Comparison of ENCODE assay signal across 31 mouse cellular contexts in genomic region chrX:108724241-108724640, GRCm38 (mm10). TPM values are rescaled to one million over a fixed set of nuclear protein-coding genes. Genes with fewer than 3 reads are reported as not detected.
DNase-seq lines count a peak whose midpoint lies in the region; TF ChIP-seq lines count a peak whose summit lies in the region.
"Had no signal": no experiment of that assay in that cellular context is flagged by ENCODE, and none has a peak within 500 bp of the region (broad histone marks: within the 10 kb centered on the region; RNA-seq: fewer than 3 reads in every experiment).

No protein-coding gene starts in this region.

- H3K4me3 ChIP-seq in layer of hippocampus, adult 2 months, result no peak overlapping the region
- no peak overlapping the region for H3K4me3 ChIP-seq in lung, adult 2 months (replicated peaks; ENCODE audit: extremely low read depth, low read depth, low read length)
- no peak overlapping the region for H3K4me3 ChIP-seq in heart, adult 2 months
- H3K4me3 ChIP-seq: embryonic facial prominence, embryonic 12.5 days; embryonic facial prominence, embryonic 15.5 days; forebrain, embryonic 15.5 days; heart, embryonic 10.5 days; heart, embryonic 13.5 days; hindbrain, embryonic 10.5 days; hindbrain, embryonic 13.5 days; intestine, embryonic 15.5 days had no signal

- H3K4me1 ChIP-seq in lung, adult 2 months (ENCODE audit: control insufficient read depth, insufficient read depth, low read length), result no peaks in the 10 kb centered on the region
- H3K4me1 ChIP-seq in heart, adult 2 months (ENCODE audit: control insufficient read depth, insufficient read depth, low read length), result no peaks in the 10 kb centered on the region
- H3K4me1 ChIP-seq: embryonic facial prominence, embryonic 12.5 days; embryonic facial prominence, embryonic 15.5 days; forebrain, embryonic 15.5 days; heart, embryonic 10.5 days; hindbrain, embryonic 10.5 days; hindbrain, embryonic 13.5 days; intestine, embryonic 15.5 days had no signal

- peak; percentile 21 for TF ChIP-seq CTCF in layer of hippocampus, adult 2 months (conservative IDR thresholded peaks at IDR 0.05)
- TF ChIP-seq CTCF in lung, adult 2 months (IDR thresholded peaks at IDR 0.05; ENCODE audit: insufficient read depth, low read length), result no peak
- no peak for TF ChIP-seq CTCF in heart, adult 2 months (IDR thresholded peaks at IDR 0.05)

- intact Hi-C loops in heart, adult 2 months (cut with DNase I), result no loop called here

- no peaks in the 10 kb centered on the region for H3K27me3 ChIP-seq in heart, adult 2 months (ENCODE audit: control insufficient read depth, insufficient read depth, low read length)
- H3K27me3 ChIP-seq: embryonic facial prominence, embryonic 12.5 days; embryonic facial prominence, embryonic 15.5 days; forebrain, embryonic 15.5 days; heart, embryonic 13.5 days; hindbrain, embryonic 13.5 days; intestine, embryonic 15.5 days had no signal

- no peak overlapping the region for H3K9ac ChIP-seq in heart, adult 2 months (ENCODE audit: low read depth, low read length)
- H3K9ac ChIP-seq: embryonic facial prominence, embryonic 12.5 days; embryonic facial prominence, embryonic 15.5 days; forebrain, embryonic 15.5 days; heart, embryonic 13.5 days; hindbrain, embryonic 13.5 days; intestine, embryonic 15.5 days had no signal

- H3K79me2 ChIP-seq in heart, adult 2 months (replicated peaks; ENCODE audit: control insufficient read depth, insufficient read depth, low read length), result no peaks in the 10 kb centered on the region

- TF ChIP-seq EP300 in heart, adult 2 months (IDR thresholded peaks at IDR 0.05; ENCODE audit: insufficient read depth, low read depth, low read length), result no peak

- TF ChIP-seq POLR2A in lung, adult 2 months (IDR thresholded peaks at IDR 0.05; ENCODE audit: borderline replicate concordance, extremely low read depth, low read depth, low read length), result no peak
- TF ChIP-seq POLR2A in heart, adult 2 months (IDR thresholded peaks at IDR 0.05; ENCODE audit: insufficient read depth, low read depth, low read length), result no peak

- H3K36me3 ChIP-seq in heart, adult 2 months (ENCODE audit: control insufficient read depth, insufficient read depth, low read length), result no peaks in the 10 kb centered on the region
- H3K36me3 ChIP-seq: embryonic facial prominence, embryonic 12.5 days; embryonic facial prominence, embryonic 15.5 days; forebrain, embryonic 15.5 days; heart, embryonic 10.5 days; heart, embryonic 13.5 days; hindbrain, embryonic 10.5 days; hindbrain, embryonic 13.5 days; intestine, embryonic 15.5 days had no signal

- DNase-seq in layer of hippocampus, adult 2 months (ENCODE audit: low spot score in 2 of 2), result no peak
- DNase-seq in layer of hippocampus, adult 9-10 months (ENCODE audit: low spot score), result no peak
- DNase-seq in 416B (ENCODE audit: low read depth), result peak; percentile 11
- peak; percentile 2 for DNase-seq in ES-CJ7 (ENCODE audit: low read depth, low spot score)
- no peak for DNase-seq in lung, adult 2 months
- no peak for DNase-seq in heart, adult 2 months
- DNase-seq: adrenal gland, adult 2 months; adrenal gland, postnatal 14 days; B cell, adult 2 months; cerebellum, adult 11 months; cerebellum, adult 2 months; cerebellum, adult 9-11 months; cerebellum, postnatal 25 days; gastrocnemius, postnatal 25 days; heart, adult 18-20 months; heart, postnatal 36 days had no signal

- no peak overlapping the region for H3K27ac ChIP-seq in layer of hippocampus, adult 2 months
- H3K27ac ChIP-seq in heart, adult 2 months, result no peak overlapping the region
- H3K27ac ChIP-seq: embryonic facial prominence, embryonic 12.5 days; embryonic facial prominence, embryonic 15.5 days; forebrain, embryonic 15.5 days; heart, embryonic 10.5 days; heart, embryonic 13.5 days; hindbrain, embryonic 10.5 days; hindbrain, embryonic 13.5 days; intestine, embryonic 15.5 days had no signal

RNA-seq across cellular contexts. Expression of gene Gm379, which starts 59.5 kb away (rescaled TPM):
- total RNA-seq in layer of hippocampus, adult 2 months (2021), result not detected
- 0.14 TPM in 1 of 2 replicates, not detected in the other for polyA plus RNA-seq in lung, adult 2 months (2012; rRNA removed)
- not detected for total RNA-seq in heart, adult 2 months (2021)
- not detected in 2 replicates for polyA plus RNA-seq in heart, adult 2 months (2012; rRNA removed)
- total RNA-seq: adrenal gland, adult 2 months; adrenal gland, postnatal 14 days; common myeloid progenitor, adult 5-6 weeks; ES-E14; gastrocnemius, adult 8-10 months; gastrocnemius, postnatal 25 days; heart, adult 18-20 months; heart, postnatal 36 days had no signal
- polyA plus RNA-seq: adrenal gland, adult 2 months; cerebellum, adult 2 months; embryonic facial prominence, embryonic 12.5 days; embryonic facial prominence, embryonic 15.5 days; forebrain, embryonic 11.5 days; forebrain, embryonic 15.5 days; gonadal fat pad, adult 2 months; heart, embryonic 10.5 days; heart, embryonic 13.5 days; heart, embryonic 16.5 days; hindbrain, embryonic 10.5 days; hindbrain, embryonic 13.5 days; hindbrain, embryonic 16.5 days had no signal

Comparison
In these comparisons a context has a peak if more than half of its experiments do, and no peak if none do; other contexts are left out.
1. DNase-seq: peak in 416B (single experiment) and ES-CJ7 (single experiment); none in layer of hippocampus, adult 2 months (0 of 2), layer of hippocampus, adult 9-10 months (single experiment), lung, adult 2 months (single experiment) and heart, adult 2 months (0 of 2).